Mouse (Mus musculus) neural tube, embryonic 14.5 days (tissue): ENCODE data around the gene Atp6v0b. TPM values are rescaled to one million over a fixed set of nuclear protein-coding genes. Genes with fewer than 3 reads are reported as not detected.

Experiments used
- ATAC-seq: fragments of 200-750 bp; cut with Nextera tagmentation; 2 replicates; pipeline ENCODE4 v1.8.0; 2017; ENCODE audit warnings: low read depth, mild to moderate bottlenecking, moderate TSS enrichment, moderate library complexity
- H3K27ac ChIP-seq: fragments of 300-500 bp; sonication (generic); 2 replicates; pipeline ENCODE4 v1.5.1; 2014; ENCODE audit warnings: low read depth, mild to moderate bottlenecking, control low read depth, low read length, moderate library complexity, mixed read lengths
- H3K27me3 ChIP-seq: fragments of 300-500 bp; sonication (generic); 2 replicates; pipeline ENCODE4 v1.6.1; 2014; ENCODE audit warnings: low read length; ENCODE audit not compliant: control insufficient read depth, insufficient read depth
- H3K36me3 ChIP-seq: fragments of 300-500 bp; sonication (generic); 2 replicates; pipeline ENCODE4 v1.6.1; 2014; ENCODE audit warnings: low read length, mixed read lengths; ENCODE audit not compliant: control insufficient read depth, insufficient read depth
- H3K4me1 ChIP-seq: fragments of 300-500 bp; sonication (generic); 2 replicates; pipeline ENCODE4 v1.6.1; 2014; ENCODE audit warnings: low read length; ENCODE audit not compliant: control insufficient read depth, insufficient read depth
- H3K4me2 ChIP-seq: fragments of 300-500 bp; sonication (generic); 2 replicates; pipeline ENCODE4 v1.6.1; 2014; ENCODE audit warnings: mild to moderate bottlenecking, low read depth, low read length, control low read depth
- H3K4me3 ChIP-seq: fragments of 300-500 bp; sonication (generic); 2 replicates; pipeline ENCODE4 v1.5.1; 2014; ENCODE audit warnings: low read depth, low read length, control low read depth, mixed read lengths
- H3K9ac ChIP-seq: fragments of 300-500 bp; sonication (generic); replicated peaks from 2 replicates; pipeline ENCODE4 v1.6.1; 2014; ENCODE audit warnings: low read depth, mild to moderate bottlenecking, control low read depth, low read length, mixed read lengths
- H3K9me3 ChIP-seq: fragments of 300-500 bp; sonication (generic); 2 replicates; pipeline ENCODE4 v1.6.1; 2016; ENCODE audit warnings: low read length; ENCODE audit not compliant: control insufficient read depth
- WGBS: fragments of 180-500 bp; shearing (Covaris S2); extraction: QIAGEN DNeasy Blood & Tissue Kit; methylation state at CpG from one replicate; pipeline ENCODE4 v1.1.7; 2014; 5-methylcytosine and 5-hydroxymethylcytosine counted together
- polyA plus RNA-seq: library from polyadenylated mRNA; unstranded; fragments of >200 nt; fragmentation: Nextera tagmentation; extraction: Ambion mirVana; gene quantifications from 2 replicates; pipeline ENCODE4 v1.2.1, GENCODE M21; 2014

The Atp6v0b gene
- polyA plus RNA-seq, 1 experiment from 2014 or later, result 652 TPM

- no peak for ATAC-seq
- Histone ChIP-seq H3K4me1 (peaks cover 48% of the 10 kb centered on the region), H3K4me3 (peak overlapping the region; percentile 84)
Observed at GRCm38 (mm10) chr4:117914031-117914430, 26.9 kb upstream of the Atp6v0b start.

GRCm38 (mm10) chr4:117913421-117913820 is 26.3 kb upstream of the Atp6v0b start:
- Histone ChIP-seq H3K9me3 (no peaks in the 10 kb centered on the region), H3K9ac (peak overlapping the region; percentile 88; the same call in 1 of the 2 replicates), H3K36me3 (peaks cover 9% of the 10 kb centered on the region; the same call in 1 of the 2 replicates), H3K4me1 (peaks cover 54% of the 10 kb centered on the region), H3K4me2 (peak overlapping the region; percentile 98), H3K27me3 (no peaks in the 10 kb centered on the region), H3K27ac (no peak overlapping the region), H3K4me3 (peak overlapping the region; percentile 84)
- ATAC-seq, result no peak
- WGBS, result 54% methylated on average over 3 of the region's 3 CpGs

More at GRCm38 (mm10) chr4:117914031-117914430, 26.9 kb upstream of the Atp6v0b start:
- H3K36me3 ChIP-seq, result peaks cover 9% of the 10 kb centered on the region; the same call in 1 of the 2 replicates
- 17% methylated on average over 8 of the region's 8 CpGs for WGBS
- H3K9me3 ChIP-seq, result no peaks in the 10 kb centered on the region
- H3K4me2 ChIP-seq, result peak overlapping the region; percentile 98
- H3K9ac ChIP-seq, result peak overlapping the region; percentile 88
- no peak overlapping the region for H3K27ac ChIP-seq
- no peaks in the 10 kb centered on the region for H3K27me3 ChIP-seq

- H3K9ac ChIP-seq, result no peak overlapping the region; the same call in 1 of the 2 replicates
- H3K4me2 ChIP-seq, result peak overlapping the region; percentile 98
- 56% methylated on average over 7 of the region's 7 CpGs for WGBS
- H3K36me3 ChIP-seq, result peaks cover 9% of the 10 kb centered on the region; the same call in 1 of the 2 replicates
- no peak for ATAC-seq
- no peaks in the 10 kb centered on the region for H3K27me3 ChIP-seq
- peaks cover 60% of the 10 kb centered on the region for H3K4me1 ChIP-seq
- no peak overlapping the region for H3K27ac ChIP-seq
- no peaks in the 10 kb centered on the region for H3K9me3 ChIP-seq
- peak overlapping the region; percentile 84; the same call in 1 of the 2 replicates for H3K4me3 ChIP-seq
Observed at GRCm38 (mm10) chr4:117912685-117913273, 25.6 kb upstream of the Atp6v0b start.

- Histone ChIP-seq H3K9ac (no peak overlapping the region), H3K4me1 (peaks cover 60% of the 10 kb centered on the region), H3K36me3 (peaks cover 9% of the 10 kb centered on the region; the same call in 1 of the 2 replicates), H3K27ac (no peak overlapping the region), H3K27me3 (no peaks in the 10 kb centered on the region), H3K4me3 (no peak overlapping the region), H3K9me3 (no peaks in the 10 kb centered on the region), H3K4me2 (peak overlapping the region; percentile 98; the same call in 1 of the 2 replicates)
- ATAC-seq, result no peak
- WGBS, result 86% methylated on average over 13 of the region's 13 CpGs
Observed at GRCm38 (mm10) chr4:117912131-117912561, 25.0 kb upstream of the Atp6v0b start.

- Histone ChIP-seq H3K4me3 (peak overlapping the region; percentile 17), H3K4me2 (peak overlapping the region; percentile 35), H3K27me3 (no peaks in the 10 kb centered on the region), H3K9ac (0 out of 2 replicates have a peak overlapping the region, but pooled peaks have one; percentile 25), H3K36me3 (peaks cover 20% of the 10 kb centered on the region), H3K27ac (peak overlapping the region; percentile 49), H3K9me3 (no peaks in the 10 kb centered on the region), H3K4me1 (peaks cover 52% of the 10 kb centered on the region)
- peak; percentile 86 for ATAC-seq
- WGBS, result 44% methylated on average over 8 of the region's 8 CpGs
Observed at GRCm38 (mm10) chr4:117908834-117909453, 21.8 kb upstream of the Atp6v0b start.

GRCm38 (mm10) chr4:117906196-117906595 is 19.1 kb upstream of the Atp6v0b start:
- Histone ChIP-seq H3K4me2 (no peak overlapping the region), H3K27ac (no peak overlapping the region), H3K4me3 (no peak overlapping the region), H3K36me3 (peaks cover 35% of the 10 kb centered on the region), H3K27me3 (no peaks in the 10 kb centered on the region), H3K9me3 (no peaks in the 10 kb centered on the region), H3K4me1 (peaks cover 25% of the 10 kb centered on the region), H3K9ac (no peak overlapping the region)
- no peak for ATAC-seq
- WGBS, result 89% methylated on average over 3 of the region's 3 CpGs

GRCm38 (mm10) chr4:117904761-117905160 is 17.6 kb upstream of the Atp6v0b start:
- Histone ChIP-seq H3K36me3 (peaks cover 46% of the 10 kb centered on the region), H3K27ac (no peak overlapping the region), H3K4me3 (no peak overlapping the region), H3K9me3 (no peaks in the 10 kb centered on the region), H3K4me1 (peaks cover 19% of the 10 kb centered on the region), H3K9ac (no peak overlapping the region), H3K4me2 (no peak overlapping the region), H3K27me3 (no peaks in the 10 kb centered on the region)
- 94% methylated on average over 8 of the region's 8 CpGs for WGBS
- ATAC-seq, result no peak

GRCm38 (mm10) chr4:117904094-117904493 is 17.0 kb upstream of the Atp6v0b start:
- no peak overlapping the region for H3K4me3 ChIP-seq
- H3K27ac ChIP-seq, result no peak overlapping the region
- no peak for ATAC-seq
- no peaks in the 10 kb centered on the region for H3K9me3 ChIP-seq
- peaks cover 12% of the 10 kb centered on the region for H3K4me1 ChIP-seq
- no peaks in the 10 kb centered on the region for H3K27me3 ChIP-seq
- 94% methylated on average over 10 of the region's 10 CpGs for WGBS
- H3K9ac ChIP-seq, result no peak overlapping the region
- no peak overlapping the region for H3K4me2 ChIP-seq
- peaks cover 52% of the 10 kb centered on the region for H3K36me3 ChIP-seq

GRCm38 (mm10) chr4:117898111-117898510 is 11.0 kb upstream of the Atp6v0b start:
- ATAC-seq, result no peak
- Histone ChIP-seq H3K9me3 (no peaks in the 10 kb centered on the region), H3K4me2 (no peak overlapping the region), H3K36me3 (peaks cover 65% of the 10 kb centered on the region), H3K27me3 (no peaks in the 10 kb centered on the region), H3K27ac (no peak overlapping the region), H3K4me1 (no peaks in the 10 kb centered on the region), H3K9ac (no peak overlapping the region), H3K4me3 (no peak overlapping the region)
- 90% methylated on average over 3 of the region's 3 CpGs for WGBS
